Mouse (Mus musculus) gonadal fat pad, adult 2 months (tissue): Measurements from ENCODE around the gene Adamts14. TPM values are rescaled to one million over a fixed set of nuclear protein-coding genes. Genes with fewer than 3 reads are reported as not detected.

Experiments
- DNase-seq: peaks from one replicate; pipeline ENCODE4 v3.0.0-alpha.2; 2012; ENCODE audit warnings: low read depth
- polyA plus RNA-seq: library from polyadenylated mRNA; depleted of rRNA; stranded (reverse); fragments of >200 nt; gene quantifications from 2 replicates; pipeline ENCODE4 v1.2.3, GENCODE M21; 2012

Adamts14 gene
- polyA plus RNA-seq, 1 experiment: 3.8 TPM

- no peak for DNase-seq
Measured at GRCm38 (mm10) chr10:61179927-61180326, 93.3 kb downstream of the Adamts14 start.

- DNase-seq: no peak
Measured at GRCm38 (mm10) chr10:61178687-61179086, 94.6 kb downstream of the Adamts14 start.

GRCm38 (mm10) chr10:61177751-61178150 lies 95.5 kb downstream of the Adamts14 start:
- no peak for DNase-seq

GRCm38 (mm10) chr10:61176221-61176790 lies 96.9 kb downstream of the Adamts14 start:
- DNase-seq: no peak

GRCm38 (mm10) chr10:61175442-61176204 lies 97.6 kb downstream of the Adamts14 start:
- DNase-seq: no peak

GRCm38 (mm10) chr10:61174711-61175441 lies 98.4 kb downstream of the Adamts14 start:
- no peak for DNase-seq

GRCm38 (mm10) chr10:61172496-61172895 lies 100.7 kb downstream of the Adamts14 start:
- DNase-seq: no peak

- no peak for DNase-seq
Measured at GRCm38 (mm10) chr10:61171654-61172053, 101.6 kb downstream of the Adamts14 start, which contains the start of gene Tbata. TSS of gene Tbata (plus strand) at chr10:61171954.

GRCm38 (mm10) chr10:61168393-61168792 lies 104.8 kb downstream of the Adamts14 start:
- no peak for DNase-seq

- DNase-seq: no peak
Measured at GRCm38 (mm10) chr10:61167333-61168096, 105.7 kb downstream of the Adamts14 start.

GRCm38 (mm10) chr10:61162366-61162765 lies 110.9 kb downstream of the Adamts14 start:
- DNase-seq: no peak

GRCm38 (mm10) chr10:61160671-61161070 lies 112.6 kb downstream of the Adamts14 start:
- DNase-seq: no peak

GRCm38 (mm10) chr10:61160089-61160488 lies 113.1 kb downstream of the Adamts14 start:
- no peak for DNase-seq

- DNase-seq: no peak
Measured at GRCm38 (mm10) chr10:61158594-61158993, 114.6 kb downstream of the Adamts14 start.

- DNase-seq: no peak
Measured at GRCm38 (mm10) chr10:61156453-61156852, 116.8 kb downstream of the Adamts14 start.

GRCm38 (mm10) chr10:61155611-61156010 lies 117.6 kb downstream of the Adamts14 start:
- DNase-seq: no peak

- no peak for DNase-seq
Measured at GRCm38 (mm10) chr10:61152131-61152530, 121.1 kb downstream of the Adamts14 start.

GRCm38 (mm10) chr10:61150616-61151015 lies 122.6 kb downstream of the Adamts14 start:
- no peak for DNase-seq

- DNase-seq: no peak
Measured at GRCm38 (mm10) chr10:61149476-61149875, 123.8 kb downstream of the Adamts14 start.

GRCm38 (mm10) chr10:61147157-61148040 lies 125.8 kb downstream of the Adamts14 start, which contains the start of gene Sgpl1:
TSS of gene Sgpl1 (minus strand) at chr10:61147703.
- DNase-seq: no peak
